Mouse (Mus musculus) liver, adult 2 months (tissue): ENCODE measurements around the gene Aagab. TPM values are rescaled to one million over a fixed set of nuclear protein-coding genes. Genes with fewer than 3 reads are reported as not detected.

Experiments
- DNase-seq: peaks from one replicate; pipeline ENCODE4 v3.0.0-alpha.2; 2011; ENCODE audit warnings: low read depth, low spot score; ENCODE audit errors: extremely low read depth
- H3K27ac ChIP-seq: fragments of 200-500 bp; replicated peaks from 2 replicates; pipeline ENCODE4 v1.5.1; 2012; ENCODE audit warnings: low read depth, mild to moderate bottlenecking, control low read depth, inconsistent platforms, low read length; ENCODE audit not compliant: insufficient read depth
- H3K27me3 ChIP-seq: fragments of 200-500 bp; 2 replicates; pipeline ENCODE4 v1.6.1; 2012; ENCODE audit warnings: mild to moderate bottlenecking, moderate library complexity, low read length, inconsistent platforms; ENCODE audit not compliant: control insufficient read depth, insufficient read depth
- H3K36me3 ChIP-seq: fragments of 200-500 bp; 2 replicates; pipeline ENCODE4 v1.6.1; 2012; ENCODE audit warnings: low read length, inconsistent platforms; ENCODE audit not compliant: control insufficient read depth, insufficient read depth
- H3K4me1 ChIP-seq: fragments of 200-500 bp; 2 replicates; pipeline ENCODE4 v1.6.1; 2011; ENCODE audit warnings: low read length; ENCODE audit not compliant: control insufficient read depth, insufficient read depth
- H3K4me3 ChIP-seq: fragments of 200-500 bp; 2 replicates; pipeline ENCODE4 v1.5.1; 2011; ENCODE audit warnings: low read depth, mild to moderate bottlenecking, control low read depth, low read length, moderate library complexity; ENCODE audit not compliant: insufficient read depth
- H3K79me2 ChIP-seq: fragments of 200-500 bp; 2 replicates; pipeline ENCODE4 v1.6.1; 2012; ENCODE audit warnings: inconsistent platforms, mild to moderate bottlenecking, low read length, moderate library complexity; ENCODE audit not compliant: control insufficient read depth, insufficient read depth
- H3K9ac ChIP-seq: fragments of 200-500 bp; 2 replicates; pipeline ENCODE4 v1.6.1; 2012; ENCODE audit warnings: low read depth, mild to moderate bottlenecking, control low read depth, inconsistent platforms, low read length
- CTCF ChIP-seq: fragments of 200-500 bp; IDR thresholded peaks from 2 replicates; pipeline ENCODE4 v1.5.1; 2011; ENCODE audit warnings: low read depth, low read length, control low read depth
- POLR2A ChIP-seq: fragments of 200-500 bp; IDR thresholded peaks from 2 replicates; pipeline ENCODE4 v1.6.1; 2011; ENCODE audit warnings: low read length, control low read depth; ENCODE audit not compliant: insufficient read depth; ENCODE audit errors: extremely low read depth
- WGBS: fragments of 180-500 bp; shearing (Covaris S2); methylation state at CpG from one replicate; pipeline ENCODE4 v1.1.7; 2018; 5-methylcytosine and 5-hydroxymethylcytosine counted together
- polyA plus RNA-seq: library from polyadenylated mRNA; depleted of rRNA; stranded (reverse); fragments of >200 nt; gene quantifications from 2 replicates; pipeline ENCODE4 v1.2.3, GENCODE M21; 2012; rRNA removed
- total RNA-seq: library from RNA; depleted of rRNA; stranded (reverse); fragments of >200 nt; gene quantifications from 2 replicates; pipeline ENCODE4 v1.2.3, GENCODE M21; 2014; rRNA removed

Aagab gene
- total RNA-seq (14.4 and 14.9 TPM in 2 replicates), polyA plus RNA-seq (10.6 and 11.9 TPM in 2 replicates)

- Histone ChIP-seq H3K9ac (peak within 1 kb of the TSS; percentile 95), H3K79me2 (peaks cover 27% of the 10 kb centered on the region; the same call in 1 of the 2 replicates), H3K36me3 (no peaks in the 10 kb centered on the region), H3K4me1 (peaks cover 11% of the 10 kb centered on the region), H3K27ac (peak within 1 kb of the TSS; percentile 72), H3K27me3 (no peaks in the 10 kb centered on the region), H3K4me3 (peak within 1 kb of the TSS; percentile 98)
- WGBS: 2% methylated on average over 70 of the region's 70 CpGs
- peak; percentile 77 for DNase-seq
- TF ChIP-seq POLR2A: peak; percentile 81
- no peak for TF ChIP-seq CTCF
Observed at GRCm38 (mm10) chr9:63602043-63602939, at the start of gene Aagab, which contains the start of gene Iqch. Gene Aagab, plus strand, starts transcription at chr9:63602660. Gene Iqch, minus strand, starts transcription at chr9:63602493.

DNA sequence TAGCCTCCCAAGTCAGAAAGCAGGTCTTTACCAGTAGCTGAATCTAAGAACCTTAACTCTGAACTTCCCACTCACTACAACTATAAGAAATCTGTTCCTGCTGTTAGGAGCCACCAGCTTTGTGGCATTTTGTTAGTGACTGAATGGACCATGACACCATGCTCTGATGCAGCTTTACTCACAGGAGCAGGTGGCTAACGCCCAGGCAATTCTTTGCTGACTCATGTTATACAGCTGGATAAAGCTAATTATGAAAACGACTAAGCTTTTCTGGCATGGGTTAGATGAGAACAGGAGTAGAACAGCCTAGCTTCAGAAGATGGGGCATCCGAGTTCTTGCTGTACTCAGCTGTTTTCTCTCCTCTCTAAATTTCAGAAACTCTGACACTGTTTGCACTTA lies 48.8 kb upstream of the Aagab start:
- no peaks in the 10 kb centered on the region for H3K27me3 ChIP-seq
- TF ChIP-seq POLR2A (no peak), CTCF (no peak)
- no peaks in the 10 kb centered on the region for H3K79me2 ChIP-seq
- H3K4me1 ChIP-seq: 0 out of 2 replicates have a peak, but pooled peaks cover 5% of the 10 kb centered on the region
- no peaks in the 10 kb centered on the region for H3K36me3 ChIP-seq
- H3K9ac ChIP-seq: no peak overlapping the region
- H3K27ac ChIP-seq: no peak overlapping the region
- H3K4me3 ChIP-seq: no peak overlapping the region
- DNase-seq: no peak
- 88% methylated on average over 3 of the region's 3 CpGs for WGBS

- no peaks in the 10 kb centered on the region for H3K79me2 ChIP-seq
- H3K4me1 ChIP-seq: 0 out of 2 replicates have a peak, but pooled peaks cover 5% of the 10 kb centered on the region
- no peaks in the 10 kb centered on the region for H3K36me3 ChIP-seq
- no peaks in the 10 kb centered on the region for H3K27me3 ChIP-seq
- 8% methylated on average over 3 of the region's 3 CpGs for WGBS
- no peak overlapping the region for H3K9ac ChIP-seq
- H3K4me3 ChIP-seq: no peak overlapping the region
- peak; percentile 53 for DNase-seq
- no peak overlapping the region for H3K27ac ChIP-seq
- no peak for TF ChIP-seq POLR2A
- no peak for TF ChIP-seq CTCF
Observed at GRCm38 (mm10) chr9:63555460-63555990, 46.9 kb upstream of the Aagab start.

GRCm38 (mm10) chr9:63556316-63556715 lies 46.1 kb upstream of the Aagab start:
- Histone ChIP-seq H3K4me3 (no peak overlapping the region), H3K27ac (no peak overlapping the region), H3K36me3 (no peaks in the 10 kb centered on the region), H3K79me2 (no peaks in the 10 kb centered on the region), H3K4me1 (0 out of 2 replicates have a peak, but pooled peaks cover 5% of the 10 kb centered on the region), H3K9ac (no peak overlapping the region), H3K27me3 (no peaks in the 10 kb centered on the region)
- WGBS: 12% methylated on average over 1 of the region's 1 CpGs
- DNase-seq: peak; percentile 67
- TF ChIP-seq POLR2A: no peak
- no peak for TF ChIP-seq CTCF

GRCm38 (mm10) chr9:63556933-63557332 lies 45.5 kb upstream of the Aagab start:
- WGBS: 66% methylated on average over 8 of the region's 8 CpGs
- H3K27ac ChIP-seq: no peak overlapping the region
- no peak overlapping the region for H3K4me3 ChIP-seq
- H3K79me2 ChIP-seq: no peaks in the 10 kb centered on the region
- no peak for DNase-seq
- H3K9ac ChIP-seq: no peak overlapping the region
- H3K4me1 ChIP-seq: 0 out of 2 replicates have a peak, but pooled peaks cover 5% of the 10 kb centered on the region
- TF ChIP-seq CTCF: no peak
- no peak for TF ChIP-seq POLR2A
- H3K36me3 ChIP-seq: no peaks in the 10 kb centered on the region
- no peaks in the 10 kb centered on the region for H3K27me3 ChIP-seq
